Mouse (Mus musculus) CH12.LX (cell line): ENCODE data around the gene Irgm2. TPM values are rescaled to one million over a fixed set of nuclear protein-coding genes. Genes with fewer than 3 reads are reported as not detected.

Experiments used
- DNase-seq: peaks from one replicate; pipeline ENCODE4 v3.0.0-alpha.2; 2013; ENCODE audit errors: extremely low read depth
- H3K27ac ChIP-seq: 2 replicates; pipeline ENCODE4 v1.5.1; 2012; ENCODE audit warnings: low read depth, mild to moderate bottlenecking, control low read depth, moderate library complexity; ENCODE audit not compliant: insufficient read depth
- H3K27me3 ChIP-seq: replicated peaks from 2 replicates; pipeline ENCODE3; 2012; ENCODE audit warnings: inconsistent platforms
- H3K36me3 ChIP-seq, 2 experiments: replicated peaks in 1 of 2; 2 replicates each; pipeline versions ENCODE3 to v1.6.1; 2012; ENCODE audit warnings: inconsistent platforms in 1 of 2, low read length in 1 of 2, mild to moderate bottlenecking in 1 of 2, mixed read lengths in 1 of 2, moderate library complexity in 1 of 2; ENCODE audit not compliant: control insufficient read depth in 1 of 2, insufficient read depth in 1 of 2
- H3K4me1 ChIP-seq, 2 experiments: 2 replicates each; pipeline ENCODE4 v1.6.1; 2012; ENCODE audit warnings: inconsistent platforms in 1 of 2, moderate library complexity in 1 of 2; ENCODE audit not compliant: insufficient read depth in 2 of 2, control insufficient read depth in 1 of 2
- H3K4me2 ChIP-seq: 2 replicates; pipeline ENCODE4 v1.6.1; 2012; ENCODE audit warnings: low read depth, mild to moderate bottlenecking, control low read depth; ENCODE audit not compliant: poor library complexity, insufficient read depth, severe bottlenecking
- H3K4me3 ChIP-seq, 3 experiments: fragments of 150-350 bp in 1 of 3; sonication (generic) in 1 of 3; replicated peaks in 1 of 3; 2 replicates each; pipeline versions ENCODE3 to v1.5.1; 2011 to 2012; ENCODE audit warnings: low read depth in 2 of 3, low read length in 2 of 3, mild to moderate bottlenecking in 2 of 3, moderate library complexity in 2 of 3, control low read depth in 1 of 3, improper control_type of control experiment in 1 of 3, inconsistent platforms in 1 of 3, mixed read lengths in 1 of 3; ENCODE audit not compliant: poor library complexity in 1 of 3
- H3K79me2 ChIP-seq: replicated peaks from 2 replicates; pipeline ENCODE4 v1.6.1; 2012; ENCODE audit warnings: mild to moderate bottlenecking, moderate library complexity; ENCODE audit not compliant: control insufficient read depth, poor library complexity, insufficient read depth, severe bottlenecking; ENCODE audit errors: extremely low read depth
- H3K9ac ChIP-seq: 2 replicates; pipeline ENCODE4 v1.6.1; 2012; ENCODE audit warnings: low read depth, mild to moderate bottlenecking, control low read depth, moderate library complexity; ENCODE audit not compliant: insufficient read depth
- H3K9me3 ChIP-seq: replicated peaks from 2 replicates; pipeline ENCODE3; 2012; ENCODE audit warnings: low read length, inconsistent platforms, mixed read lengths
- BHLHE40 ChIP-seq: IDR thresholded peaks from 2 replicates; pipeline ENCODE4 v1.6.1; 2011; ENCODE audit warnings: mild to moderate bottlenecking, low read depth, low read length, improper control_type of control experiment
- CHD2 ChIP-seq: IDR thresholded peaks from 2 replicates; pipeline ENCODE4 v1.6.1; 2011; ENCODE audit warnings: low read length, improper control_type of control experiment
- CTCF ChIP-seq, 2 experiments: IDR thresholded peaks in 1 of 2; conservative IDR thresholded peaks in 1 of 2; 2 replicates each; pipeline ENCODE4 v1.5.1; 2011 to 2012; ENCODE audit warnings: low read depth in 2 of 2, low read length in 2 of 2, improper control_type of control experiment in 1 of 2, inconsistent platforms in 1 of 2, mild to moderate bottlenecking in 1 of 2, moderate library complexity in 1 of 2
- ELF1 ChIP-seq: IDR thresholded peaks from 2 replicates; pipeline ENCODE4 v1.6.1; 2014; ENCODE audit warnings: low read depth, mild to moderate bottlenecking, inconsistent platforms, low read length, improper control_type of control experiment
- ETS1 ChIP-seq: conservative IDR thresholded peaks from 2 replicates; pipeline ENCODE4 v1.6.1; 2012; ENCODE audit warnings: low read depth, mild to moderate bottlenecking, inconsistent platforms, low read length, improper control_type of control experiment, moderate library complexity
- HCFC1 ChIP-seq: IDR thresholded peaks from 2 replicates; pipeline ENCODE4 v1.6.1; 2012; ENCODE audit warnings: low read depth, mild to moderate bottlenecking, inconsistent platforms, low read length, improper control_type of control experiment
- IRF4 ChIP-seq: IDR thresholded peaks from 2 replicates; pipeline ENCODE4 v1.6.1; 2014; ENCODE audit warnings: low read depth, mild to moderate bottlenecking, inconsistent platforms, low read length, improper control_type of control experiment
- JUND ChIP-seq: conservative IDR thresholded peaks from 2 replicates; pipeline ENCODE4 v1.6.1; 2011; ENCODE audit warnings: low read depth, low read length, improper control_type of control experiment
- KAT2A ChIP-seq: IDR thresholded peaks from 2 replicates; pipeline ENCODE4 v1.6.1; 2012; ENCODE audit warnings: low read length, improper control_type of control experiment, inconsistent platforms; ENCODE audit not compliant: insufficient replicate concordance
- MAFK ChIP-seq: IDR thresholded peaks from 2 replicates; pipeline ENCODE4 v1.6.1; 2011; ENCODE audit warnings: low read length, improper control_type of control experiment; ENCODE audit not compliant: insufficient replicate concordance
- MAX ChIP-seq: IDR thresholded peaks from 2 replicates; pipeline ENCODE4 v1.6.1; 2011; ENCODE audit warnings: low read length, improper control_type of control experiment
- MAZ ChIP-seq: IDR thresholded peaks from 2 replicates; pipeline ENCODE4 v1.6.1; 2012; ENCODE audit warnings: low read depth, mild to moderate bottlenecking, inconsistent platforms, low read length, improper control_type of control experiment, moderate library complexity
- MXI1 ChIP-seq: IDR thresholded peaks from 2 replicates; pipeline ENCODE4 v1.6.1; 2011; ENCODE audit warnings: mild to moderate bottlenecking, low read depth, low read length, improper control_type of control experiment
- MYC ChIP-seq: IDR thresholded peaks from 2 replicates; pipeline ENCODE4 v1.6.1; 2011; ENCODE audit warnings: low read depth, mild to moderate bottlenecking, improper control_type of control experiment, low read length
- NELFE ChIP-seq: IDR thresholded peaks from 2 replicates; pipeline ENCODE4 v1.6.1; 2011; ENCODE audit warnings: low read depth, low read length, improper control_type of control experiment
- PAX5 ChIP-seq: IDR thresholded peaks from 2 replicates; pipeline ENCODE4 v1.6.1; 2012; ENCODE audit warnings: low read length, inconsistent platforms, mixed read lengths
- POLR2A ChIP-seq: IDR thresholded peaks from 2 replicates; pipeline ENCODE4 v1.6.1; 2011; ENCODE audit warnings: low read depth, mild to moderate bottlenecking, improper control_type of control experiment, low read length
- POLR2AphosphoS2 ChIP-seq: IDR thresholded peaks from 2 replicates; pipeline ENCODE4 v1.6.1; 2011; ENCODE audit warnings: low read depth, low read length, improper control_type of control experiment
- RCOR1 ChIP-seq: conservative IDR thresholded peaks from 2 replicates; pipeline ENCODE4 v1.6.1; 2012; ENCODE audit warnings: low read depth, mild to moderate bottlenecking, inconsistent platforms, low read length, improper control_type of control experiment
- TCF12 ChIP-seq: IDR thresholded peaks from 2 replicates; pipeline ENCODE4 v1.6.1; 2014; ENCODE audit warnings: low read depth, mild to moderate bottlenecking, inconsistent platforms, low read length, improper control_type of control experiment
- UBTF ChIP-seq: IDR thresholded peaks from 2 replicates; pipeline ENCODE4 v1.6.1; 2012; ENCODE audit warnings: low read depth, mild to moderate bottlenecking, inconsistent platforms, low read length, improper control_type of control experiment, moderate library complexity
- USF2 ChIP-seq: conservative IDR thresholded peaks from 2 replicates; pipeline ENCODE4 v1.6.1; 2011; ENCODE audit warnings: low read depth, low read length, improper control_type of control experiment
- ZKSCAN1 ChIP-seq: IDR thresholded peaks from 2 replicates; pipeline ENCODE4 v1.6.1; 2012; ENCODE audit warnings: low read depth, inconsistent platforms, low read length, improper control_type of control experiment, borderline replicate concordance
- ZMIZ1 ChIP-seq: IDR thresholded peaks from 2 replicates; pipeline ENCODE4 v1.6.1; 2012; ENCODE audit warnings: low read depth, mild to moderate bottlenecking, inconsistent platforms, low read length, improper control_type of control experiment
- dilution Hi-C: fragments of 300-500 bp; cut with MboI; formaldehyde crosslinking; loops from 2 replicates; pipeline ENCODE4 v1.14.3; 2020; ENCODE audit warnings: low sequenced_read_pairs; ENCODE audit not compliant: extremely low pct_unique_long_range_greater_than_20kb, extremely low pct_ligation_motif_present
- in situ Hi-C: fragments of 300-500 bp; cut with MboI; formaldehyde crosslinking; loops from 3 replicates; pipeline ENCODE4 v1.14.3; 2019; ENCODE audit warnings: low sequenced_read_pairs, low pct_ligation_motif_present, low pct_unique_long_range_greater_than_20kb, mixed read lengths
- polyA plus RNA-seq: library from polyadenylated mRNA; unstranded; fragments of >175 nt; gene quantifications from 2 replicates; pipeline ENCODE4 v1.2.1, GENCODE M21; 2012; ENCODE audit warnings: low read depth; ENCODE audit not compliant: insufficient read length
- total RNA-seq, 2 experiments: library from RNA; depleted of rRNA; stranded (reverse); fragments of 300-350 nt in 1 of 2; fragments of >200 nt in 1 of 2; gene quantifications; 2 replicates each; pipeline ENCODE4 v1.2.3; 2012 to 2014

The Irgm2 gene
- total and polyA plus RNA-seq, 3 experiments = 4.3 to 5.2 (median 4.7) TPM

GRCm38 (mm10) chr11:58201052-58201451 is 1.6 kb downstream of the Irgm2 start (continued):
- peak; percentile 22; the same call in 1 of the 2 replicates for TF ChIP-seq MYC
- TF ChIP-seq KAT2A = 0 out of 2 replicates have a peak, but pooled peaks have one; percentile 16
- peak; percentile 58; the same call in 1 of the 2 replicates for TF ChIP-seq POLR2AphosphoS2
- peak; percentile 76; the same call in 1 of the 2 replicates for TF ChIP-seq MXI1
- no peak for TF ChIP-seq USF2
- 0 out of 2 replicates have a peak, but pooled peaks have one; percentile 22 for TF ChIP-seq JUND

DNA sequence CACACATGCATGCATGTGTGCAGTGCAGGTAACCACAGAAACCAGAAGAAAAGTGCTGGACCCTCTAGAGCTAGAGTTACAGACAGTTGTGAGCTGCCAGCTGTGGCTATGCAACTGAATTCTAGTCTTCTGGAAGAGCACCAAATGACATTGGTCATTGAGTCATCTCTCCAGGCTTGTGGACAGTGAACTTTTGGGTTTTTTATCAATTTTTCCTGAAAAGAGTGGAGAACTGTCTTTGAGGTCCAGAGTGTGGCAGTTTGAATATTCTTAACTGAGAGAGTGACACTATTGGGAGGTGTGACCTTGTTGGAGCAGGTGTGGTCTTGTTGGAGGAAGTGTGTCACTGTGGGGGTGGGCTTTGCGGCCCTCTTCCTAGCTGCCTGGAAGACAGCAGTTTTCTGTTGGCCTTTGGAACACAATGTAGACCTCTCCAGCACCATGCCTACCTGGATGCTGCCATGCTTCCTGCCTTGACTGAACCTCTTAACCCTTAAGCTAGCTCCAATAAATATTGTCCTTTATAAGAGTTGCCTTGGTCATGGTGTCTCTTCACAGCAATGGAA is 11.0 kb downstream of the Irgm2 start:
- dilution Hi-C loops = no loop called here
- peak; percentile 76 for TF ChIP-seq RCOR1
- TF ChIP-seq KAT2A = 0 out of 2 replicates have a peak, but pooled peaks have one; percentile 32
- TF ChIP-seq POLR2A = peak; percentile 57; the same call in 1 of the 2 replicates
- peak; percentile 53; the same call in 1 of the 2 replicates for TF ChIP-seq MAX
- no peak for TF ChIP-seq PAX5
- TF ChIP-seq MYC = 0 out of 2 replicates have a peak, but pooled peaks have one; percentile 66
- peak; percentile 49 for TF ChIP-seq IRF4
- TF ChIP-seq ETS1 = peak; percentile 52; the same call in 1 of the 2 replicates
- TF ChIP-seq CHD2 = 0 out of 2 replicates have a peak, but pooled peaks have one; percentile 22
- peak; percentile 40; the same call in 1 of the 2 replicates for TF ChIP-seq MAZ
- 0 out of 2 replicates have a peak, but pooled peaks have one; percentile 31 for TF ChIP-seq BHLHE40
- 0 out of 2 replicates have a peak, but pooled peaks have one; percentile 44 for TF ChIP-seq MAFK
- 0 out of 2 replicates have a peak, but pooled peaks have one; percentile 8 for TF ChIP-seq NELFE
- 0 out of 2 replicates have a peak, but pooled peaks have one; percentile 46 for TF ChIP-seq HCFC1
- TF ChIP-seq ZMIZ1 = 0 out of 2 replicates have a peak, but pooled peaks have one; percentile 36
- no peak for TF ChIP-seq TCF12
- TF ChIP-seq ELF1 = peak; percentile 69
- TF ChIP-seq ZKSCAN1 = no peak
- no peak for TF ChIP-seq CTCF (conservative IDR thresholded peaks at IDR 0.05 in 1 of 2, IDR thresholded peaks at IDR 0.05 in 1 of 2; ENCODE audit: low read depth in 2 of 2, low read length in 2 of 2)
- no peak for TF ChIP-seq UBTF
- peak overlapping the region; percentile 84 for H3K4me2 ChIP-seq
- peak overlapping the region; percentile 92 for H3K27ac ChIP-seq
- peaks cover 31 to 59% of the 10 kb centered on the region in 2 experiments for H3K4me1 ChIP-seq
- peaks cover 2% of the 10 kb centered on the region; the same call in 1 of the 2 replicates for H3K79me2 ChIP-seq
- H3K9ac ChIP-seq = peak overlapping the region; percentile 3; the same call in 1 of the 2 replicates
- H3K27me3 ChIP-seq = no peaks in the 10 kb centered on the region
- H3K4me3 ChIP-seq = peak overlapping the region in 1 of 3 experiments; percentile 31
- peaks cover 24 to 30% of the 10 kb centered on the region in 2 experiments for H3K36me3 ChIP-seq
- no peaks in the 10 kb centered on the region for H3K9me3 ChIP-seq
- DNase-seq = no peak
- in situ Hi-C loops = no loop called here
